Mouse (Mus musculus) forebrain, embryonic 15.5 days (tissue): ENCODE results near the gene Lbh. TPM values are rescaled to one million over a fixed set of nuclear protein-coding genes. Genes with fewer than 3 reads are reported as not detected.

Experiments used
- polyA plus RNA-seq: library from polyadenylated mRNA; unstranded; fragments of >200 nt; fragmentation: Nextera tagmentation; extraction: Ambion mirVana; gene quantifications from 2 replicates; pipeline ENCODE4 v1.2.1, GENCODE M21; 2015

Gene Lbh
- polyA plus RNA-seq, 1 experiment from 2014 or later, result 4.5 TPM

Other genes with a start within 250 kb of the Lbh start
- gene Ypel5, start 81.9 kb upstream of the Lbh start, polyA plus RNA-seq, result 105 and 114 TPM in 2 replicates
- gene Lclat1, start 189.7 kb downstream of the Lbh start, polyA plus RNA-seq, result 7.3 and 7.9 TPM in 2 replicates